Mouse (Mus musculus): Measurements from ENCODE around the gene Spns2. TPM values are rescaled to one million over a fixed set of nuclear protein-coding genes. Genes with fewer than 3 reads are reported as not detected.

Gene Spns2
- polyA plus RNA-seq, 1 experiment from 2014 or later = 111 TPM

DNA sequence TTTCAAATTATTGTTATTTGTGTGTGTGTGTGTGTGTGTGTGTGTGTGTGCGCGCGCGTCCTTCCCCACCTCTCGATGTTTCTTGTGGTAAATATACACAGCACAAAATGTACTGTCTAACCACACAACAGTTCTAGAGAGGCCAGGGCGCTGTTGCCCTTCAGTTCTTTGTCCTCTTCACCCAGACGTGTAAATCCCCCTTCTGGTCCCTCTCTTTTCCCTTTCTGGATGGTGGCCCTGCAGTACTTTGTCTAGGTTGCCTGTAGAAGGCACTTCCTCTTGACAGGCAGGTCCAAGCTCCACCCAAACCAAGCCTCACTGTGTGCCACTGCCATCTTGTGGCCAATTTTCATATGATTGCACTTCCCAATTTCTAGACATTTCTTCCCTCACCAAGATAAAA, 60.4 kb downstream of the Spns2 start:
- ChIA-PET CTCF (interaction anchor here (0.8 to 2.1 kb wide), 13 partner anchors 15 to 208 kb away, joined by 3 to 6 read pairs (median 4); partner anchors contain the start of gene Tekt1), POLR2A (interaction anchor here (0.8 kb wide), 1 partner anchor 18 kb away, joined by 3 read pairs; the partner anchor contains the start of gene Smtnl2)
- peak; percentile 94 for TF ChIP-seq CTCF (IDR thresholded peaks at IDR 0.05)
- ATAC-seq = peak; percentile 60
- in situ Hi-C loops (cut with MboI; ENCODE audit: low pct_unique_long_range_greater_than_20kb) = loop anchor here (5.0 kb wide), 2 partner anchors 72 to 207 kb away; no protein-coding TSS in a partner anchor
- no peak for DNase-seq (ENCODE audit: low read depth, low spot score)
- H3K27me3 ChIP-seq = no peaks in the 10 kb centered on the region

DNA sequence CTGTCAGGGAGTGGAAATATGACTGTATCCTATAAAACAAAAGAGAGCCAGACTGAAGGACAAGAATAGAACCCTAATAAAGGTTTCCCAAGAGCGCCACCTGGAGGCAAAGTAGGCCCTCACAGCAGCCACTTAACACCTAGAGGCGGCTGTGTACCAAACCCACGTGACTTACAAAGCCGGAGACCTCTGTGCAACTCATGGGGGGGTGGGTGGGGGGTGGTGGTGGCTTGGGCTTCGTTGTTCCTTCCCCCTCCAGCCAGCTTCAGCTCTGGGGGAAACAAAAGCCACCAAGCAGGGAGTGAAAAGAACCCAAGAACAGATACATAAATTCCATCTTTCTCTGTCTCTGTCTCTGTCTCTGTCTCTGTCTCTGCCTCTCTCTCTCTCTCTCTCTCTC, 61.0 kb downstream of the Spns2 start:
- peak; percentile 85 for TF ChIP-seq CTCF (IDR thresholded peaks at IDR 0.05)
- DNase-seq (ENCODE audit: low read depth, low spot score) (no peak), ATAC-seq (peak; percentile 64)
- POLR2A ChIA-PET = no interaction called here
- CTCF ChIA-PET = interaction anchor here (0.8 to 2.1 kb wide), 12 partner anchors 15 to 207 kb away, joined by 3 to 6 read pairs (median 4); partner anchors contain the start of gene Tekt1
- H3K27me3 ChIP-seq = no peaks in the 10 kb centered on the region
- in situ Hi-C loops (cut with MboI; ENCODE audit: low pct_unique_long_range_greater_than_20kb) = loop anchor here (5.0 kb wide), 2 partner anchors 71 to 206 kb away; no protein-coding TSS in a partner anchor

DNA sequence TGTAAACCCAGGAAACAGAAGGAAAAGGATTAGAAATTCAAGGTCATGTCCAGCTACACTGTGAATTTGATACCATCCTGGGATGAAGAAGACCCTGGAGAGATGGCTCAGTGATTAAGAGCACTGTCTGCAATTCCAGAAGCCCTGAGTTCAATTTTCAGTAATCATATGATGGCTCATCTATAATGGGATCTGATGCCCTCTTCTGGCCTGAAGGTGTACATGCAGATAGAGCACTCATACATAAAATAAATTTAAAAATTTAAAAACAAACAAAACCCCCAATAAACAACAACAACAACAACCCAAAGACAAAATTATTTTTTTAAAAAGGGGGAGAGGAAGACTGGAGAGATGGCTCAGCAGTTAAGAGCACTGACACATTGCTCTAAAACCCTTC, 62.8 kb downstream of the Spns2 start:
- DNase-seq (ENCODE audit: low read depth, low spot score) (no peak), ATAC-seq (no peak)
- TF ChIP-seq CTCF (IDR thresholded peaks at IDR 0.05) = no peak
- POLR2A ChIA-PET = no interaction called here
- H3K27me3 ChIP-seq = no peaks in the 10 kb centered on the region
- in situ Hi-C loops (cut with MboI; ENCODE audit: low pct_unique_long_range_greater_than_20kb) = loop anchor here (5.0 kb wide), 2 partner anchors 70 to 205 kb away; no protein-coding TSS in a partner anchor
- CTCF ChIA-PET = interaction anchor here (2.2 to 2.4 kb wide), 2 partner anchors 16 to 57 kb away, joined by 5 to 7 read pairs; no protein-coding TSS in a partner anchor

DNA sequence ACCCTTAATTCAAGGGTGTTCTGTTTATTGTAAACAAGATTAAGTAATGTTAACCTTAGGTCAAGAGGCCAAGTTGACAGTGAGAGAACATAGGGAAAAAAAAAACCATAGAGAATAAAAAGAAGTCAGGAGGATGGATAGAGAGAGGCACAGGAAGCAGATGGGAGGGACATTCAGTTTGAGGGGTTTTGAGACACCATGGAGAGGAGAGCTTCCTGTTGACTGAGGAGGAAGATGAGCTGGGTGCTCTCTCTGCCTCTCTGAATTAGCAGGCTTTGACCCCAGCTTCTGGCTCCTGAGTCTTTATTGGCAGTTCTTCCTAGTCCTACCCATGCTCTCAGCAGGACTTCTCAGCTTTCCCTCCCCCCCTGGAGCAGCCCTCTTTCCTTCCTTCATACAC, 64.5 kb downstream of the Spns2 start:
- POLR2A ChIA-PET = no interaction called here
- ATAC-seq (no peak), DNase-seq (ENCODE audit: low read depth, low spot score) (no peak)
- H3K27me3 ChIP-seq = no peaks in the 10 kb centered on the region
- CTCF ChIA-PET = interaction anchor here (1.5 to 2.4 kb wide), 2 partner anchors 79 to 81 kb away, joined by 4 to 9 read pairs; no protein-coding TSS in a partner anchor
- in situ Hi-C loops (cut with MboI; ENCODE audit: low pct_unique_long_range_greater_than_20kb) = loop anchor here (5.0 kb wide), 2 partner anchors 68 to 203 kb away; no protein-coding TSS in a partner anchor
- no peak for TF ChIP-seq CTCF (IDR thresholded peaks at IDR 0.05)

DNA sequence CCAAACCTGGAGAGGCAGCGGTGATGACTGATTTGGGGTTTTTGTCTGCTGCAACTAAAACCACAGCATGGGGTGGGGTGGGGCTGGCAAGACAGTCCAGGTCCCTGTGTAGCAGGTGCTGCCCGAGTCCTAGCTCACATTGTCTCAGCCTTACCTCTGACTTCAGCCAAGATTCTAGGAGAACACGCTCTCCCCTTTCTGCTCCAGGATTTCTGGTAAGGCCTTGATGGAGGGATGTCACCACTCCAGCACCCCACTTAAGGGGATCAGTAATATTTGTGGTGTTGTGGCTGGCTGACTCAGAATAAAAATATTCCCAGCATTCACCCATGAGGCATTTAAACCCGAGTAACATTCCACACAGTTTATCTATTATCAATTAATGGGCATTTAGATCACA, 66.0 kb downstream of the Spns2 start:
- ChIA-PET CTCF (interaction anchor here (1.4 to 2.4 kb wide), 3 partner anchors 13 to 80 kb away, joined by 3 to 9 read pairs (median 4); partner anchors contain the start of gene Smtnl2), POLR2A (no interaction called here)
- in situ Hi-C loops (cut with MboI; ENCODE audit: low pct_unique_long_range_greater_than_20kb) = no loop called here
- no peak for DNase-seq (ENCODE audit: low read depth, low spot score)
- no peaks in the 10 kb centered on the region for H3K27me3 ChIP-seq
- TF ChIP-seq CTCF (IDR thresholded peaks at IDR 0.05) = no peak
- ATAC-seq = peak; percentile 75

DNA sequence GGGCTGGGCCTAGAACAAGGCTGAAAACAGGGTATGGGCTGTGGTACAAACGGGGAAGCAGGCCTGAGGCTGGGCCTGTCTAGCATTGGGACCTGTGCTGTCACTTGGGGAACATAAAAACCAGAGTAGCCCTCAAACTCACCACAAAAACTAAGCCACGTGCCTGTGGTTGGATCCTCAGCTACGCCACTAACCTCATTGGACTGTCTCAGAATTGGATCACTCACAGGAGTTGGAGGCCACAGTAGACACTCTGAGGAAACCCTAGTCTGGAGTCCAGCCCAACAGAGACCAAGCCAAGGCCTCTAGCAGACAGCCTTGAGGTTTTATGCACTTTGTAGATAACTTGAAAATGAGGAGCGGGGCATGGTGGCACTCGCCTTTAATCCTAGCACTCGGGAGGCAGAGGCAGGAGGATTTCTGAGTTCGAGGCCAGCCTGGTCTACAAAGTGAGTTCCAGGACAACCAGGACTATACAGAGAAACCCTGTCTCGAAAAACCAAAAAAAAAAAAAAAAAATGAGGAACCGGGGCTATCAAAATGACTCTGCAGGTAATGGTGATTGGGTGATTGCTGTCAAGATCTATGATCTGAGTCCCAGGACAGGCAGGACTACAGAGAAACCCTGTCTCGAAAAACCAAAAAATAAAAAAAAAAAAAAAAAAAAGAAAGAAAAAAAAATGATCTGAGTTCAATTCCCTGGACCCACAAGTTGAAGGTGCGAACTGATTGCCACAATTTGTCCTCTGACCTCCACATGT, 68.0 kb downstream of the Spns2 start:
- ChIA-PET POLR2A (interaction anchor here (0.8 kb wide), 1 partner anchor 9 kb away, joined by 3 read pairs; no protein-coding TSS in a partner anchor), CTCF (no interaction called here)
- no peak for ATAC-seq
- TF ChIP-seq CTCF (IDR thresholded peaks at IDR 0.05) = no peak
- DNase-seq (ENCODE audit: low read depth, low spot score) = no peak
- no peaks in the 10 kb centered on the region for H3K27me3 ChIP-seq
- in situ Hi-C loops (cut with MboI; ENCODE audit: low pct_unique_long_range_greater_than_20kb) = no loop called here

DNA sequence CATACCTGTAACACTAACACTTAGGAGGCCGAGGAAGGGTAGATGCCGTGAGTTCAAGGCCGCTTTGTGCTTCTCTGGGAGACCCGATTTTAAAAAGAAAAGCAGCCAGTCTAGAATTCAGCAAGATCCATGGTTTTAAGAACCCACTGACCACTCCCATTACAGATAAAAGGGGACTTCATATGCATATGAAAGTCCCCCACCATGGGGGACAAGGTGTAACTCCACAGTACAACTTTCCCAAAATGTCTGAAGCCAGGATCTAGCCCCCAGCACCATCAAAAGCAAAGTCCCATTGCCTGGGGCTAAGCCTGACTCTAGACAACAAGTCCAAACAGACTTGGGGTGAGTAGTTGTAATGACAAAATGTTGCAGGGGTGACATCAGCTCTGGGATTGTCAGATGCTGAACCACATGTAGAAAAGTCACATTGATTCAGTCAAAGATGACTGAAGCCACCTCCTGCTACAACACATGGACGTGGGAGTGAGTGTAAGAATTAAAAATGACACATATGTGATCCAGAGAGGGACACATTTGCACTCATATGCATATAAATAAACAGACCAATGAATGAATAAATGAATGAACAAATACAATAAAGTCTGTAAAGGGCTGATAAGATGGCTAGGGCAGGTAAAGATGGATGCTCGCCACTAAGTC, 69.1 kb downstream of the Spns2 start:
- no peak for ATAC-seq
- ChIA-PET POLR2A (no interaction called here), CTCF (no interaction called here)
- DNase-seq (ENCODE audit: low read depth, low spot score) = no peak
- in situ Hi-C loops (cut with MboI; ENCODE audit: low pct_unique_long_range_greater_than_20kb) = no loop called here
- no peak for TF ChIP-seq CTCF (IDR thresholded peaks at IDR 0.05)
- no peaks in the 10 kb centered on the region for H3K27me3 ChIP-seq

DNA sequence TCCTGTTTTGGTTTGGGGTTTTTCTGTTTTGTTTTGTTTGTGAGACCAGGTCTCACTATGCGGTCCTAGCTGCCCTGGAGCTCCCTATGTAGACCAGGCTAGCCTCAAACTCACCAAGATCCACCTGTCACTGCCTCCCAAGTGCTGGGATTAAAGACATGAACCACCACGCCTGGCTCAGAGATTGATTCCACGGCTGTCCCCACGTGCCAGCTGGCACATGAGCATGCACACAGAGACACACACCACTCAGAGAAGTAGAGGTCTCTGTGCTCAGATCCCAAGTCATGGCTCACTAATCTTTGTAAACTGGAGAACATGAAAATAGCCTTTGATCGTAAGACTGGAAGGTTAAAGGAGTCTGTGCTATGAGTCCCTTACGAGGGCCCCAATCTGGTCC, 70.7 kb downstream of the Spns2 start:
- H3K27me3 ChIP-seq = no peaks in the 10 kb centered on the region
- no peak for TF ChIP-seq CTCF (IDR thresholded peaks at IDR 0.05)
- ATAC-seq (no peak), DNase-seq (ENCODE audit: low read depth, low spot score) (no peak)
- ChIA-PET POLR2A (no interaction called here), CTCF (no interaction called here)
- in situ Hi-C loops (cut with MboI; ENCODE audit: low pct_unique_long_range_greater_than_20kb) = no loop called here

DNA sequence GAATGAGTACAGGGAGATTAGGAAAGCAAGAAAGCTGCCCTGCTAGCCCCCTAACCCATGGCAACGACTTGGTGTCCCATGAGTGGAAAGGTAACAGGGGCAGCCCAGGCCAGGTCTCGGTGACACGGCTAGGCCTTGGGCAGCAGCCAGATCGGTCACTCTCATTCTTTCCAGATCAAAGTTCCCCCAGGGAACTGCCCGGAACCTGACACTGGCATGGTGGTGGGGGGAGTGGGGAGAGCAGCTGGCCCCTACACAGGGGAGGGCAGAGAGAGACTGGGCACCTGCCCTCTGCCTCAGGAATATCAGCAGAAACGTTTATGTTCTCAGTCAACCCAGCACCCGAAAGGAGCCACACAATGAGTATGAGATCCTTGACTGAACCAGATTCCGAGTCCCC, 71.5 kb downstream of the Spns2 start:
- ATAC-seq (no peak), DNase-seq (ENCODE audit: low read depth, low spot score) (no peak)
- no peak for TF ChIP-seq CTCF (IDR thresholded peaks at IDR 0.05)
- in situ Hi-C loops (cut with MboI; ENCODE audit: low pct_unique_long_range_greater_than_20kb) = no loop called here
- CTCF ChIA-PET = no interaction called here
- H3K27me3 ChIP-seq = no peaks in the 10 kb centered on the region
- POLR2A ChIA-PET = no interaction called here

DNA sequence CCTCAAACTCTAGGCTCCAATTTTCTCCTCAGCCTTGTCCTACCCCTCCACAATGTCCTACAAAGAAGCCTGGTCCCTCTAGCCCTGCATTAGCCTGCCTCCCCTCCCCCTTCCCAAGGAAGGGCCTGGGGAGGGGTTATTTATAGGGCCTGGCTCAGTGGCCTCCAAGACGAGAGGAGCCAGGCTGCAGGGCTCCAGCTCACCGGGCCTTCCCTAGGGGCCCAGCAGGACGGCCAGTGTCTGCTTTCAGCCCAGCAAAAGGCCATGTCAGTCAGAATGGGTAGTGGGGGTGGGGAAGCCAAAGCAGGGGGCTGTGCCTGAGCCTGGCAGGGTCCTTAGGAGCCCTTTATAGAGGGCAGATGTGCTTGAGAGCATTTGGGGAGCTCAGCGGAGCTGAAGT, 72.3 kb downstream of the Spns2 start:
- H3K27me3 ChIP-seq = no peaks in the 10 kb centered on the region
- no peak for TF ChIP-seq CTCF (IDR thresholded peaks at IDR 0.05)
- DNase-seq (ENCODE audit: low read depth, low spot score) = no peak
- CTCF ChIA-PET = interaction anchor here (1.5 kb wide), 1 partner anchor 48 kb away, joined by 4 read pairs; no protein-coding TSS in a partner anchor
- POLR2A ChIA-PET = no interaction called here
- ATAC-seq = no peak
- in situ Hi-C loops (cut with MboI; ENCODE audit: low pct_unique_long_range_greater_than_20kb) = no loop called here

All from Patski (cell line).